Mouse (Mus musculus) thymus, adult 2 months (tissue): ENCODE data around the gene Ndufa4l2. TPM values are rescaled to one million over a fixed set of nuclear protein-coding genes. Genes with fewer than 3 reads are reported as not detected.

Experiments used
- DNase-seq: peaks from one replicate; pipeline ENCODE4 v3.0.0; 2021
- H3K27ac ChIP-seq: fragments of 200-500 bp; 2 replicates; pipeline ENCODE4 v1.5.1; 2012; ENCODE audit warnings: low read length, control low read depth; ENCODE audit not compliant: control insufficient read depth, insufficient read depth
- H3K27me3 ChIP-seq: fragments of 200-500 bp; 2 replicates; pipeline ENCODE4 v1.6.1; 2012; ENCODE audit warnings: mild to moderate bottlenecking, low read length, moderate library complexity, mixed read lengths; ENCODE audit not compliant: control insufficient read depth, insufficient read depth
- H3K36me3 ChIP-seq: fragments of 200-500 bp; 2 replicates; pipeline ENCODE4 v1.6.1; 2012; ENCODE audit warnings: mild to moderate bottlenecking, low read length, moderate library complexity; ENCODE audit not compliant: control insufficient read depth, insufficient read depth
- H3K4me1 ChIP-seq: fragments of 200-500 bp; replicated peaks from 2 replicates; pipeline ENCODE4 v1.6.1; 2012; ENCODE audit warnings: low read length; ENCODE audit not compliant: control insufficient read depth, insufficient read depth
- H3K4me3 ChIP-seq: fragments of 200-500 bp; 2 replicates; pipeline ENCODE4 v1.5.1; 2012; ENCODE audit warnings: mild to moderate bottlenecking, low read length, control low read depth, moderate library complexity; ENCODE audit not compliant: control insufficient read depth, insufficient read depth
- CTCF ChIP-seq: fragments of 200-500 bp; IDR thresholded peaks from 2 replicates; pipeline ENCODE4 v1.5.1; 2012; ENCODE audit warnings: mild to moderate bottlenecking, control low read depth, low read length, moderate library complexity, borderline replicate concordance; ENCODE audit not compliant: control insufficient read depth, poor library complexity, insufficient read depth; ENCODE audit errors: extremely low read depth
- POLR2A ChIP-seq: fragments of 200-500 bp; IDR thresholded peaks from 2 replicates; pipeline ENCODE4 v1.6.1; 2012; ENCODE audit warnings: mild to moderate bottlenecking, low read length, control low read depth, moderate library complexity; ENCODE audit not compliant: control insufficient read depth, poor library complexity, insufficient read depth; ENCODE audit errors: extremely low read depth
- WGBS: fragments of 180-500 bp; shearing (Covaris S2); methylation state at CpG from one replicate; pipeline ENCODE4 v1.1.7; 2018; 5-methylcytosine and 5-hydroxymethylcytosine counted together
- polyA plus RNA-seq: library from polyadenylated mRNA; depleted of rRNA; stranded (reverse); fragments of >200 nt; gene quantifications from 2 replicates; pipeline ENCODE4 v1.2.3, GENCODE M21; 2012; rRNA removed

The Ndufa4l2 gene
- polyA plus RNA-seq, 1 experiment, result 13.5 TPM

GRCm38 (mm10) chr10:127561145-127561544, 46.4 kb downstream of the Ndufa4l2 start:
- no peak for DNase-seq
- H3K36me3 ChIP-seq, result no peaks in the 10 kb centered on the region
- no peak overlapping the region for H3K4me3 ChIP-seq
- no peaks in the 10 kb centered on the region for H3K27me3 ChIP-seq
- no peaks in the 10 kb centered on the region; the same call in 1 of the 2 replicates for H3K4me1 ChIP-seq
- H3K27ac ChIP-seq, result no peak overlapping the region
- TF ChIP-seq CTCF, result no peak
- no peak for TF ChIP-seq POLR2A

GRCm38 (mm10) chr10:127563840-127564239, 49.1 kb downstream of the Ndufa4l2 start:
- DNase-seq, result no peak
- 29% methylated on average over 8 of the region's 8 CpGs for WGBS
- no peak for TF ChIP-seq POLR2A
- no peak for TF ChIP-seq CTCF
- no peak overlapping the region for H3K27ac ChIP-seq
- no peak overlapping the region for H3K4me3 ChIP-seq
- H3K36me3 ChIP-seq, result no peaks in the 10 kb centered on the region
- no peaks in the 10 kb centered on the region; the same call in 1 of the 2 replicates for H3K4me1 ChIP-seq
- H3K27me3 ChIP-seq, result no peaks in the 10 kb centered on the region

GRCm38 (mm10) chr10:127564301-127564700, 49.5 kb downstream of the Ndufa4l2 start:
- Histone ChIP-seq H3K36me3 (no peaks in the 10 kb centered on the region), H3K27ac (no peak overlapping the region), H3K27me3 (no peaks in the 10 kb centered on the region), H3K4me3 (no peak overlapping the region), H3K4me1 (no peaks in the 10 kb centered on the region; the same call in 1 of the 2 replicates)
- 47% methylated on average over 13 of the region's 13 CpGs for WGBS
- TF ChIP-seq POLR2A, result no peak
- DNase-seq, result no peak

Other genes starting within 250 kb of the Ndufa4l2 start
- 168 and 200 TPM in 2 replicates for gene Dctn2, start 248.6 kb upstream of the Ndufa4l2 start, polyA plus RNA-seq
- gene Mbd6, start 225.9 kb upstream of the Ndufa4l2 start, polyA plus RNA-seq, result 124 and 151 TPM in 2 replicates
- 65.8 and 77.2 TPM in 2 replicates for gene Mars, start 203.2 kb upstream of the Ndufa4l2 start, polyA plus RNA-seq
- gene Arhgap9, start 193.0 kb upstream of the Ndufa4l2 start, polyA plus RNA-seq, result 105 and 111 TPM in 2 replicates
- gene Gli1, start 173.0 kb upstream of the Ndufa4l2 start, polyA plus RNA-seq, result 0.61 and 0.77 TPM in 2 replicates
- 0.04 TPM in 1 of 2 replicates, not detected in the other for gene Inhbe, start 160.6 kb upstream of the Ndufa4l2 start, polyA plus RNA-seq
- 0.06 TPM in 1 of 2 replicates, not detected in the other for gene Inhbc, start 144.5 kb upstream of the Ndufa4l2 start, polyA plus RNA-seq
- 135 and 149 TPM in 2 replicates for gene R3hdm2, start 134.6 kb upstream of the Ndufa4l2 start, polyA plus RNA-seq
- 2.2 and 3.9 TPM in 2 replicates for gene Stac3, start 13.3 kb upstream of the Ndufa4l2 start, polyA plus RNA-seq
- gene Shmt2, start 7.5 kb downstream of the Ndufa4l2 start, polyA plus RNA-seq, result 171 and 198 TPM in 2 replicates
- gene Nxph4, start 19.6 kb downstream of the Ndufa4l2 start, polyA plus RNA-seq, result 0.06 and 0.20 TPM in 2 replicates
- gene Lrp1, start 106.2 kb downstream of the Ndufa4l2 start, polyA plus RNA-seq, result 35.3 and 40.3 TPM in 2 replicates
- gene Stat6, start 128.0 kb downstream of the Ndufa4l2 start, polyA plus RNA-seq, result 168 and 185 TPM in 2 replicates
- gene Nemp1, start 151.9 kb downstream of the Ndufa4l2 start, polyA plus RNA-seq, result 14.2 and 15.0 TPM in 2 replicates
- 69.3 and 79.2 TPM in 2 replicates for gene Nab2, start 153.6 kb downstream of the Ndufa4l2 start, polyA plus RNA-seq
- 1.6 and 1.8 TPM in 2 replicates for gene Myo1a, start 190.2 kb downstream of the Ndufa4l2 start, polyA plus RNA-seq
- gene Tac2, start 209.5 kb downstream of the Ndufa4l2 start, polyA plus RNA-seq, result 4.3 and 4.5 TPM in 2 replicates
- 7.4 and 8.3 TPM in 2 replicates for gene Zbtb39, start 224.6 kb downstream of the Ndufa4l2 start, polyA plus RNA-seq
- gene Gpr182, start 236.8 kb downstream of the Ndufa4l2 start, polyA plus RNA-seq, result 2.3 and 2.4 TPM in 2 replicates
- gene Rdh1, start 244.8 kb downstream of the Ndufa4l2 start, polyA plus RNA-seq, result 0.04 and 0.08 TPM in 2 replicates
- gene Rdh16f1, start 244.8 kb downstream of the Ndufa4l2 start, polyA plus RNA-seq, result 0.10 TPM in 1 of 2 replicates, not detected in the other